17 mouse cellular contexts compared by ENCODE assay signal in the genomic region with DNA sequence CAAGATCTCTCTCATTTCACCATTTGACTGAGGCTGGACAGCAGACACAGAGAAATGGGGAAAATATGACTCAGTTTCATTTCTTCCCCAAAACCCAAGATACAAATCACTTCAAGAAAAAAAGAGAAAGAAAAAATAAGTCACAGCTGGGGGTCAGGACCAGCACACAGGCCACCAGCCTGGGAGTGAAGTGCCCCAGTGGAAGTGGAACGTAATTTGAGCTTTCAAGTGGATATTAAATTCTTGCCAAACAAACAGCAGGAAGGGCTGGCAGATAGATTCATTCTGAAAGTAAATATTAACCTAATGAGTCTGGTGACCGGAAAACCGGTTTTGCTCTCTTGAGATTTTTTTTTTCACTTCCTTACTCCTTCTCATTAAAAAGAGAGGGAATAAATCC.
A peak's percentile ranks its signal among the peaks of the same experiment; 100 is the strongest.
DNase-seq lines count a peak whose midpoint lies in the region; ATAC-seq and TF ChIP-seq lines count a peak whose summit lies in the region.
"Had no signal": no experiment of that assay in that cellular context is flagged by ENCODE, and none has a peak within 500 bp of the region (broad histone marks: within the 10 kb centered on the region; RNA-seq: fewer than 3 reads in every experiment).

No protein-coding gene starts in this region.

- no peaks in the 10 kb centered on the region for H3K27me3 ChIP-seq in limb, embryonic 11.5 days (ENCODE audit: control insufficient read depth, insufficient read depth, low read length)
- no peaks in the 10 kb centered on the region for H3K27me3 ChIP-seq in limb, embryonic 10.5 days (ENCODE audit: low read depth, poor library complexity, severe bottlenecking)
- H3K27me3 ChIP-seq in lung, embryonic 14.5 days (ENCODE audit: insufficient read depth, low read length): no peaks in the 10 kb centered on the region
- H3K27me3 ChIP-seq in stomach, postnatal 0 days (ENCODE audit: control insufficient read depth, insufficient read depth, low read length): no peaks in the 10 kb centered on the region
- no peaks in the 10 kb centered on the region for H3K27me3 ChIP-seq in cerebellum, adult 2 months (ENCODE audit: control insufficient read depth, insufficient read depth, low read length)
- H3K27me3 ChIP-seq: hindbrain, embryonic 15.5 days; midbrain, embryonic 13.5 days had no signal

- TF ChIP-seq EP300 in stomach, postnatal 0 days (optimal IDR thresholded peaks at IDR 0.05): no peak

- TF ChIP-seq POLR2A in cerebellum, adult 2 months (IDR thresholded peaks at IDR 0.05; ENCODE audit: borderline replicate concordance, insufficient read depth, low read length): no peak

- H3K4me2 ChIP-seq in limb, embryonic 11.5 days (ENCODE audit: low read depth, severe bottlenecking): no peak overlapping the region
- H3K4me2 ChIP-seq in lung, embryonic 14.5 days: no peak overlapping the region; the same call in 1 of the 2 replicates
- H3K4me2 ChIP-seq in stomach, postnatal 0 days (replicated peaks; ENCODE audit: low read depth): no peak overlapping the region
- H3K4me2 ChIP-seq: hindbrain, embryonic 15.5 days; midbrain, embryonic 13.5 days had no signal

- peak overlapping the region; percentile 28 for H3K27ac ChIP-seq in gastrocnemius, adult 2 months
- no peak overlapping the region for H3K27ac ChIP-seq in limb, embryonic 11.5 days (replicated peaks; ENCODE audit: low read depth, low read length)
- H3K27ac ChIP-seq in limb, embryonic 10.5 days: no peak overlapping the region
- peak overlapping the region; percentile 40; the same call in 1 of the 2 replicates for H3K27ac ChIP-seq in lung, embryonic 14.5 days (ENCODE audit: low read depth)
- H3K27ac ChIP-seq in stomach, postnatal 0 days (replicated peaks): no peak overlapping the region
- no peak overlapping the region for H3K27ac ChIP-seq in cerebellum, adult 2 months (ENCODE audit: insufficient read depth, low read length)
- H3K27ac ChIP-seq: heart, embryonic 10.5 days; hindbrain, embryonic 15.5 days; midbrain, embryonic 13.5 days had no signal

- peak overlapping the region; percentile 28 for H3K4me3 ChIP-seq in gastrocnemius, adult 2 months
- no peak overlapping the region for H3K4me3 ChIP-seq in limb, embryonic 11.5 days (ENCODE audit: low read depth, low read length)
- no peak overlapping the region for H3K4me3 ChIP-seq in limb, embryonic 10.5 days
- no peak overlapping the region for H3K4me3 ChIP-seq in lung, embryonic 14.5 days (ENCODE audit: low read depth, low read length)
- H3K4me3 ChIP-seq in stomach, postnatal 0 days (ENCODE audit: low read depth, low read length): no peak overlapping the region
- no peak overlapping the region for H3K4me3 ChIP-seq in cerebellum, adult 2 months (replicated peaks; ENCODE audit: insufficient read depth, low read depth, low read length)
- H3K4me3 ChIP-seq: erythroblast, embryonic 14.5 days; heart, embryonic 10.5 days; hindbrain, embryonic 15.5 days; midbrain, embryonic 13.5 days had no signal

- peak; percentile 26; the same call in 1 of the 2 replicates for ATAC-seq in limb, embryonic 11.5 days (ENCODE audit: insufficient number of reproducible peaks, low FRiP score, low TSS enrichment, low read depth)
- peak; percentile 72 for ATAC-seq in lung, embryonic 14.5 days (ENCODE audit: insufficient read depth)
- ATAC-seq in stomach, postnatal 0 days (ENCODE audit: low FRiP score, low TSS enrichment): peak; percentile 72; the same call in 1 of the 2 replicates
- ATAC-seq: forebrain, postnatal 0 days; midbrain, embryonic 13.5 days had no signal

- intact Hi-C loops in gastrocnemius, adult 2 months (cut with DNase I): no loop called here

- H3K4me1 ChIP-seq in limb, embryonic 11.5 days (ENCODE audit: control insufficient read depth, insufficient read depth, low read length): peaks cover 2% of the 10 kb centered on the region; the same call in 1 of the 2 replicates
- peaks cover 17% of the 10 kb centered on the region for H3K4me1 ChIP-seq in limb, embryonic 10.5 days
- H3K4me1 ChIP-seq in lung, embryonic 14.5 days (ENCODE audit: insufficient read depth): 0 out of 2 replicates have a peak, but pooled peaks cover 2% of the 10 kb centered on the region
- no peaks in the 10 kb centered on the region for H3K4me1 ChIP-seq in stomach, postnatal 0 days (replicated peaks; ENCODE audit: control insufficient read depth, insufficient read depth)
- H3K4me1 ChIP-seq in cerebellum, adult 2 months (ENCODE audit: control insufficient read depth, insufficient read depth, low read length): no peaks in the 10 kb centered on the region
- H3K4me1 ChIP-seq: hindbrain, embryonic 15.5 days had no signal

- H3K36me3 ChIP-seq in limb, embryonic 11.5 days (ENCODE audit: control insufficient read depth, insufficient read depth, low read length): peaks cover 2% of the 10 kb centered on the region; the same call in 1 of the 2 replicates
- peaks cover 19% of the 10 kb centered on the region for H3K36me3 ChIP-seq in limb, embryonic 10.5 days
- H3K36me3 ChIP-seq in lung, embryonic 14.5 days (ENCODE audit: insufficient read depth): 0 out of 2 replicates have a peak, but pooled peaks cover 9% of the 10 kb centered on the region
- H3K36me3 ChIP-seq in stomach, postnatal 0 days (ENCODE audit: control insufficient read depth, insufficient read depth, low read length): no peaks in the 10 kb centered on the region
- H3K36me3 ChIP-seq: hindbrain, embryonic 15.5 days had no signal

- no peaks in the 10 kb centered on the region for H3K9me3 ChIP-seq in limb, embryonic 11.5 days (ENCODE audit: control insufficient read depth, low read length)
- H3K9me3 ChIP-seq in limb, embryonic 10.5 days (replicated peaks): 0 out of 2 replicates have a peak, but pooled peaks cover 2% of the 10 kb centered on the region
- H3K9me3 ChIP-seq in lung, embryonic 14.5 days (ENCODE audit: low read depth, low read length): no peaks in the 10 kb centered on the region
- H3K9me3 ChIP-seq in stomach, postnatal 0 days (ENCODE audit: control insufficient read depth, low read length): no peaks in the 10 kb centered on the region
- H3K9me3 ChIP-seq: hindbrain, embryonic 15.5 days had no signal

- no peak overlapping the region for H3K9ac ChIP-seq in limb, embryonic 11.5 days (ENCODE audit: low read length)
- H3K9ac ChIP-seq in lung, embryonic 14.5 days: no peak overlapping the region
- H3K9ac ChIP-seq in stomach, postnatal 0 days (ENCODE audit: low read length): no peak overlapping the region
- H3K9ac ChIP-seq: forebrain, postnatal 0 days; hindbrain, embryonic 15.5 days; midbrain, embryonic 13.5 days had no signal

- 56% methylated on average over 3 of the region's 3 CpGs for WGBS in limb, embryonic 11.5 days
- WGBS in limb, embryonic 10.5 days: 76% methylated on average over 3 of the region's 3 CpGs
- WGBS in lung, embryonic 14.5 days: 47% methylated on average over 3 of the region's 3 CpGs
- WGBS in stomach, postnatal 0 days: 28% methylated on average over 3 of the region's 3 CpGs
- 26% methylated on average over 3 of the region's 3 CpGs for WGBS in cerebellum, adult 2 months

- no peak for DNase-seq in gastrocnemius, adult 2 months
- DNase-seq in gastrocnemius, adult 8-10 months (ENCODE audit: low spot score in 2 of 2): no peak
- no peak for DNase-seq in limb, embryonic 11.5 days (ENCODE audit: low spot score)
- DNase-seq in limb, embryonic 10.5 days (ENCODE audit: low spot score): no peak
- peak; percentile 74 for DNase-seq in lung, embryonic 14.5 days
- no peak for DNase-seq in stomach, postnatal 0 days (ENCODE audit: low spot score)
- no peak for DNase-seq in spleen, adult 18-20 months
- no peak for DNase-seq in cerebellum, adult 2 months
- DNase-seq: forebrain, postnatal 0 days; gastrocnemius, postnatal 10 days; heart, postnatal 14 days; right cerebral cortex, postnatal 14 days; thymus, adult 18-20 months had no signal

- no peak for TF ChIP-seq CTCF in gastrocnemius, adult 2 months (IDR thresholded peaks at IDR 0.05)
- TF ChIP-seq CTCF in lung, embryonic 14.5 days (IDR thresholded peaks at IDR 0.05; ENCODE audit: low read depth): no peak
- TF ChIP-seq CTCF in stomach, postnatal 0 days (IDR thresholded peaks at IDR 0.05; ENCODE audit: low read depth): no peak
- no peak for TF ChIP-seq CTCF in cerebellum, adult 2 months (IDR thresholded peaks at IDR 0.05; ENCODE audit: borderline replicate concordance, insufficient read depth, low read depth, low read length)

Comparison
In these comparisons a context has a peak if more than half of its experiments do, and no peak if none do; other contexts are left out.
1. H3K27ac ChIP-seq: peak in gastrocnemius, adult 2 months (single experiment) and lung, embryonic 14.5 days (single experiment); none in limb, embryonic 11.5 days (single experiment), limb, embryonic 10.5 days (single experiment), stomach, postnatal 0 days (single experiment) and cerebellum, adult 2 months (single experiment).
2. Peak in every context shown above with its lines, with median percentiles within 50 percentile points of each other: ATAC-seq.